Mouse (Mus musculus): ENCODE data around the gene Mdc1.

DNA sequence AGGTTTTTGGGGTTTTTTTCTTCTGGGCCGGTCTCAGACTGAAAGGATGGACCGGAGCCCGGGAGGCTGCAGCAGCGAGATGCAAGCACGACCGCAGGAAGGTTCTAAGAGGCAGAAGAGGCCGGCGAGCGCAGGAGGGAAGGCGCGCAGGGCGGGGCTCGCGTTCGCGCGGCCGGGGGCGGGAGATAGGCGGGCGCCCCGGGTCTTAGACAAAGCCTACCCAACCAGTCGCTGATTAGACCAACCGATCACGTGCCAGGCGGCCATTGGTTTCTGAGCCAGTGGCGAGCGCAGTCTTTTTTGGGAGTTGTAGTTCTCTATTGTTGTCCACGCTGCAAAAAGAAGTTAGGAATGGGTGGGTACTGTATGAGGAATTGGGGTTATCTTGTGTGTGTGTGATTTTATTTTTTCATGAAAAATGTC, 3.2 kb upstream of the Mdc1 start, which contains the start of gene Tubb5:
- TF ChIP-seq FLI1 (IDR thresholded peaks at IDR 0.05; ENCODE audit: low read length) (no peak), GATA1 (IDR thresholded peaks at IDR 0.05; ENCODE audit: borderline replicate concordance, low read length) (no peak)

All from megakaryocyte, embryonic 14.5 days (primary cell).